Mouse (Mus musculus): ENCODE data around the gene Uaca.

GRCm38 (mm10) chr9:60849986-60850385 lies 55.6 kb downstream of the Uaca start:
- TF ChIP-seq CTCF (conservative IDR thresholded peaks at IDR 0.05; ENCODE audit: low read length) (no peak), POU5F1 (IDR thresholded peaks at IDR 0.05; ENCODE audit: borderline replicate concordance, low read length) (no peak)
